Mouse (Mus musculus): ENCODE data around the gene Kcnb1.

- TF ChIP-seq EP300 (IDR thresholded peaks at IDR 0.05; ENCODE audit: low read depth) (no peak), CTCF (IDR thresholded peaks at IDR 0.05; ENCODE audit: low read depth) (no peak)
These were observed 35.0 kb upstream of the Kcnb1 start for GRCm38 (mm10) chr2:167224937-167225336.
